Mouse (Mus musculus) right cerebral cortex, postnatal 10 days (tissue): ENCODE results near the gene Gm6760.

Experiments
- DNase-seq, 2 experiments: peaks; one replicate each; pipeline ENCODE4 v3.0.0; 2021; ENCODE audit warnings: low spot score in 2 of 2

Gene Gm6760

DNA sequence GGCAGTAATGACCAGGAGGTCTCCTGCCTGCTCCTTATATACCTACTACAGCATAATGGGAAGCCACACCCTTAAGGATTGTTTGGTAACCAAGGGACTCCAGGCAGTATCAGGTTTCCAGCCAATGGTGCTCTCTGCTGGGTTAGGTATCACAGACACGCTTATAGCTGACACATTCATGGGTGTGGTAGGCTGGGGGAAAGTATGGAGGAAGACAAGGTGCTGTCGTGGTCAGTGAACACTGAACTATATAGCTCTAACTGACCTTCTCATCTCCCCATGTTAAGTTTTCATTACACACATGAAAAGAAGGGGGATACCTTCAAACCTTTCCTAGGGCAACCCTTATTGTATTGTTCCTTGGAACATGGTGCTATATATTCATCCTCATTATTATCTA lies at the start of gene Gm6760:
Gene Gm6760, minus strand, starts transcription at position 101 of the 400 bp plus-strand sequence.
- DNase-seq, result no peak

DNA sequence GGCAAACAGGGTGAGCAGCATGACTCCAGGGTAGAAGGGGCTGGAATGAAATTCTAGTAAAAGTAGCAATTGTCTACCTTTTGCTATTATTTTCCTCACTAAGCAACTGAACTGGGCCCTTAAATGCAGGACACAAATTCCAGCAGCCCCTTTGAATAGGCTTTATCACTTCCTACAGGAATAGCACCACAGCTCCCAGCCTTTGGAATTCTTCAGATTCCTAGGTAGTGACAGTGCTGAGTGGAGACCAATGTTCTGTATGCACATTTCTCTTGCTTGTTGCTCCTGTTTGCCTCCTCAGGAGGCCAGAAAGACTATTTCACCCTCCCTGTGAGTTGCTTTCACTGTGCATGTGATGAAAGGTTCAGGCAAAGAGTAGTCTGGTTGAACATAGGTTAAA lies 29.2 kb upstream of the Gm6760 start:
- DNase-seq, result no peak

DNA sequence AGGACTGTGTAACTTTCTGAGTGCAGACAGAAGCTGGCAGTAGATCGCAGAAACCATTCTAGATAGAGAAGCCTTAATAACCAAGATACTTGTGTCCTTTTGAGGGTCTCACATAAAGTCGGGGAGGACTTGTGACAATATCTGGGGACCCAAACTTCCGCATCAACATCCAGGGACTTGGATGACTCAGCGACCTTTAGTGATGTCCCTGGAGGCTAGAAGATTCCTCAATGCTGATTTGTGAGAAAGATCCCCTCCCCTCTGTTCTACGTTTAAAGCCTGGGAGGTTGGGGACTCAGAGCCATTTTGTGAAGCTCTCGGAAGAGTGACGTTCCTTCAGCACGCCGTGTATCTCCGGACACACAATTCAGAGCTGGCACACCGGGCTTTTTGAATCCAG lies 21.2 kb upstream of the Gm6760 start, which contains the start of gene 3830417A13Rik:
Gene 3830417A13Rik, plus strand, starts transcription at position 301 of the 400 bp plus-strand sequence.
- DNase-seq, result no peak
